Mouse (Mus musculus) layer of hippocampus, postnatal 36 days (tissue): ENCODE results near the gene Gm35134. TPM values are rescaled to one million over a fixed set of nuclear protein-coding genes. Genes with fewer than 3 reads are reported as not detected.
"Not testable (repeated sequence)": the region's sequence is repeated elsewhere in the genome, so short reads cannot be mapped to it uniquely, and the experiment has no call there.

Source experiments
- DNase-seq, 2 experiments: peaks; one replicate each; pipeline ENCODE4 v3.0.0; 2022
- total RNA-seq, 2 experiments: library from RNA; stranded (reverse); gene quantifications; 2 replicates each; pipeline ENCODE4 v1.2.3; 2021

Gm35134 gene
- not detected for total RNA-seq

GRCm38 (mm10) chrY:19112707-19113106 is at the start of gene Gm35134:
Gm35134 (plus strand) TSS chrY:19113007.
- not testable (repeated sequence) for DNase-seq
